Mouse (Mus musculus): ENCODE results near the gene Crispld2. TPM values are rescaled to one million over a fixed set of nuclear protein-coding genes. Genes with fewer than 3 reads are reported as not detected.

The Crispld2 gene
- polyA plus RNA-seq, 1 experiment from 2014 or later: 4.6 TPM

- Histone ChIP-seq H3K4me2 (ENCODE audit: low read depth) (no peak overlapping the region), H3K4me3 (ENCODE audit: low read depth, low read length) (no peak overlapping the region), H3K27ac (ENCODE audit: low read depth, low read length) (no peak overlapping the region), H3K9me3 (ENCODE audit: control insufficient read depth, low read length) (no peaks in the 10 kb centered on the region), H3K9ac (ENCODE audit: low read length) (no peak overlapping the region), H3K27me3 (ENCODE audit: control insufficient read depth, insufficient read depth, low read length) (no peaks in the 10 kb centered on the region), H3K36me3 (ENCODE audit: control insufficient read depth, insufficient read depth, low read length) (no peaks in the 10 kb centered on the region), H3K4me1 (ENCODE audit: control insufficient read depth, insufficient read depth, low read length) (no peaks in the 10 kb centered on the region)
- DNase-seq (ENCODE audit: low spot score): no peak
- ATAC-seq (ENCODE audit: insufficient read depth, low FRiP score, low TSS enrichment): no peak
- WGBS: 84% methylated on average over 10 of the region's 10 CpGs
These were observed 50.5 kb downstream of the Crispld2 start for GRCm38 (mm10) chr8:120042542-120043312.

GRCm38 (mm10) chr8:120044907-120045306, 52.7 kb downstream of the Crispld2 start:
- Histone ChIP-seq H3K9me3 (ENCODE audit: control insufficient read depth, low read length) (no peaks in the 10 kb centered on the region), H3K4me2 (ENCODE audit: low read depth) (no peak overlapping the region), H3K36me3 (ENCODE audit: control insufficient read depth, insufficient read depth, low read length) (no peaks in the 10 kb centered on the region), H3K27me3 (ENCODE audit: control insufficient read depth, insufficient read depth, low read length) (no peaks in the 10 kb centered on the region), H3K4me1 (ENCODE audit: control insufficient read depth, insufficient read depth, low read length) (no peaks in the 10 kb centered on the region), H3K4me3 (ENCODE audit: low read depth, low read length) (no peak overlapping the region), H3K9ac (ENCODE audit: low read length) (no peak overlapping the region), H3K27ac (ENCODE audit: low read depth, low read length) (no peak overlapping the region)
- no peak for DNase-seq (ENCODE audit: low spot score)
- 93% methylated on average over 8 of the region's 8 CpGs for WGBS
- no peak for ATAC-seq (ENCODE audit: insufficient read depth, low FRiP score, low TSS enrichment)

- Histone ChIP-seq H3K4me2 (ENCODE audit: low read depth) (no peak overlapping the region), H3K27ac (ENCODE audit: low read depth, low read length) (no peak overlapping the region), H3K36me3 (ENCODE audit: control insufficient read depth, insufficient read depth, low read length) (no peaks in the 10 kb centered on the region), H3K27me3 (ENCODE audit: control insufficient read depth, insufficient read depth, low read length) (no peaks in the 10 kb centered on the region), H3K9ac (ENCODE audit: low read length) (no peak overlapping the region), H3K4me1 (ENCODE audit: control insufficient read depth, insufficient read depth, low read length) (no peaks in the 10 kb centered on the region), H3K9me3 (ENCODE audit: control insufficient read depth, low read length) (no peaks in the 10 kb centered on the region), H3K4me3 (ENCODE audit: low read depth, low read length) (no peak overlapping the region)
- DNase-seq (ENCODE audit: low spot score): no peak
- WGBS: 62% methylated on average over 5 of the region's 5 CpGs
- ATAC-seq (ENCODE audit: insufficient read depth, low FRiP score, low TSS enrichment): no peak
These were observed 53.2 kb downstream of the Crispld2 start for GRCm38 (mm10) chr8:120045471-120045870.

- H3K27ac ChIP-seq (ENCODE audit: low read depth, low read length): no peak overlapping the region
- H3K27me3 ChIP-seq (ENCODE audit: control insufficient read depth, insufficient read depth, low read length): no peaks in the 10 kb centered on the region
- WGBS: 73% methylated on average over 14 of the region's 14 CpGs
- no peak overlapping the region for H3K4me2 ChIP-seq (ENCODE audit: low read depth)
- peak; percentile 19 for DNase-seq (ENCODE audit: low spot score)
- H3K36me3 ChIP-seq (ENCODE audit: control insufficient read depth, insufficient read depth, low read length): no peaks in the 10 kb centered on the region
- no peak overlapping the region for H3K4me3 ChIP-seq (ENCODE audit: low read depth, low read length)
- no peak overlapping the region for H3K9ac ChIP-seq (ENCODE audit: low read length)
- H3K9me3 ChIP-seq (ENCODE audit: control insufficient read depth, low read length): no peaks in the 10 kb centered on the region
- ATAC-seq (ENCODE audit: insufficient read depth, low FRiP score, low TSS enrichment): no peak
- H3K4me1 ChIP-seq (ENCODE audit: control insufficient read depth, insufficient read depth, low read length): no peaks in the 10 kb centered on the region
These were observed 54.2 kb downstream of the Crispld2 start for GRCm38 (mm10) chr8:120046258-120047020.

GRCm38 (mm10) chr8:120049949-120050348, 57.7 kb downstream of the Crispld2 start:
- 84% methylated on average over 13 of the region's 13 CpGs for WGBS
- no peak overlapping the region for H3K9ac ChIP-seq (ENCODE audit: low read length)
- H3K4me3 ChIP-seq (ENCODE audit: low read depth, low read length): no peak overlapping the region
- no peaks in the 10 kb centered on the region for H3K9me3 ChIP-seq (ENCODE audit: control insufficient read depth, low read length)
- H3K4me1 ChIP-seq (ENCODE audit: control insufficient read depth, insufficient read depth, low read length): no peaks in the 10 kb centered on the region
- no peak overlapping the region for H3K4me2 ChIP-seq (ENCODE audit: low read depth)
- H3K36me3 ChIP-seq (ENCODE audit: control insufficient read depth, insufficient read depth, low read length): no peaks in the 10 kb centered on the region
- no peak for DNase-seq (ENCODE audit: low spot score)
- H3K27me3 ChIP-seq (ENCODE audit: control insufficient read depth, insufficient read depth, low read length): no peaks in the 10 kb centered on the region
- H3K27ac ChIP-seq (ENCODE audit: low read depth, low read length): no peak overlapping the region
- ATAC-seq (ENCODE audit: insufficient read depth, low FRiP score, low TSS enrichment): no peak

- no peak for DNase-seq (ENCODE audit: low spot score)
- no peak for ATAC-seq (ENCODE audit: insufficient read depth, low FRiP score, low TSS enrichment)
- WGBS: 79% methylated on average over 10 of the region's 10 CpGs
These were observed 58.1 kb downstream of the Crispld2 start for GRCm38 (mm10) chr8:120050376-120050775.

GRCm38 (mm10) chr8:120051006-120051405, 58.8 kb downstream of the Crispld2 start:
- DNase-seq (ENCODE audit: low spot score): no peak
- Histone ChIP-seq H3K9me3 (ENCODE audit: control insufficient read depth, low read length) (no peaks in the 10 kb centered on the region), H3K4me1 (ENCODE audit: control insufficient read depth, insufficient read depth, low read length) (no peaks in the 10 kb centered on the region), H3K36me3 (ENCODE audit: control insufficient read depth, insufficient read depth, low read length) (no peaks in the 10 kb centered on the region), H3K27me3 (ENCODE audit: control insufficient read depth, insufficient read depth, low read length) (no peaks in the 10 kb centered on the region), H3K9ac (ENCODE audit: low read length) (no peak overlapping the region), H3K4me3 (ENCODE audit: low read depth, low read length) (no peak overlapping the region), H3K27ac (ENCODE audit: low read depth, low read length) (no peak overlapping the region), H3K4me2 (ENCODE audit: low read depth) (no peak overlapping the region)
- WGBS: 62% methylated on average over 4 of the region's 4 CpGs
- no peak for ATAC-seq (ENCODE audit: insufficient read depth, low FRiP score, low TSS enrichment)

More at GRCm38 (mm10) chr8:120050376-120050775, 58.1 kb downstream of the Crispld2 start:
- Histone ChIP-seq H3K9ac (ENCODE audit: low read length) (no peak overlapping the region), H3K4me2 (ENCODE audit: low read depth) (no peak overlapping the region), H3K4me1 (ENCODE audit: control insufficient read depth, insufficient read depth, low read length) (no peaks in the 10 kb centered on the region), H3K27me3 (ENCODE audit: control insufficient read depth, insufficient read depth, low read length) (no peaks in the 10 kb centered on the region), H3K36me3 (ENCODE audit: control insufficient read depth, insufficient read depth, low read length) (no peaks in the 10 kb centered on the region), H3K9me3 (ENCODE audit: control insufficient read depth, low read length) (no peaks in the 10 kb centered on the region), H3K27ac (ENCODE audit: low read depth, low read length) (no peak overlapping the region), H3K4me3 (ENCODE audit: low read depth, low read length) (no peak overlapping the region)

GRCm38 (mm10) chr8:120051908-120052307, 59.7 kb downstream of the Crispld2 start:
- Histone ChIP-seq H3K4me1 (ENCODE audit: control insufficient read depth, insufficient read depth, low read length) (no peaks in the 10 kb centered on the region), H3K9ac (ENCODE audit: low read length) (no peak overlapping the region), H3K36me3 (ENCODE audit: control insufficient read depth, insufficient read depth, low read length) (no peaks in the 10 kb centered on the region), H3K27ac (ENCODE audit: low read depth, low read length) (no peak overlapping the region), H3K9me3 (ENCODE audit: control insufficient read depth, low read length) (no peaks in the 10 kb centered on the region), H3K4me3 (ENCODE audit: low read depth, low read length) (no peak overlapping the region), H3K27me3 (ENCODE audit: control insufficient read depth, insufficient read depth, low read length) (no peaks in the 10 kb centered on the region), H3K4me2 (ENCODE audit: low read depth) (no peak overlapping the region)
- no peak for DNase-seq (ENCODE audit: low spot score)
- 85% methylated on average over 4 of the region's 4 CpGs for WGBS
- no peak for ATAC-seq (ENCODE audit: insufficient read depth, low FRiP score, low TSS enrichment)

GRCm38 (mm10) chr8:120052318-120052717, 60.1 kb downstream of the Crispld2 start:
- H3K9me3 ChIP-seq (ENCODE audit: control insufficient read depth, low read length): no peaks in the 10 kb centered on the region
- H3K27me3 ChIP-seq (ENCODE audit: control insufficient read depth, insufficient read depth, low read length): no peaks in the 10 kb centered on the region
- 71% methylated on average over 8 of the region's 8 CpGs for WGBS
- no peak overlapping the region for H3K9ac ChIP-seq (ENCODE audit: low read length)
- no peak overlapping the region for H3K4me2 ChIP-seq (ENCODE audit: low read depth)
- ATAC-seq (ENCODE audit: insufficient read depth, low FRiP score, low TSS enrichment): no peak
- H3K36me3 ChIP-seq (ENCODE audit: control insufficient read depth, insufficient read depth, low read length): no peaks in the 10 kb centered on the region
- no peaks in the 10 kb centered on the region for H3K4me1 ChIP-seq (ENCODE audit: control insufficient read depth, insufficient read depth, low read length)
- H3K4me3 ChIP-seq (ENCODE audit: low read depth, low read length): no peak overlapping the region
- DNase-seq (ENCODE audit: low spot score): no peak
- no peak overlapping the region for H3K27ac ChIP-seq (ENCODE audit: low read depth, low read length)
